Mouse (Mus musculus): ENCODE measurements around the gene Tbc1d2b. TPM values are rescaled to one million over a fixed set of nuclear protein-coding genes. Genes with fewer than 3 reads are reported as not detected.

Gene Tbc1d2b
- total and polyA plus RNA-seq, 2 experiments: 14.1 to 16.9 TPM

GRCm38 (mm10) chr9:90208655-90209054 is 61.9 kb downstream of the Tbc1d2b start:
- no peak for TF ChIP-seq POLR2A (IDR thresholded peaks at IDR 0.05; ENCODE audit: extremely low read depth, insufficient read depth, low read length)
- TF ChIP-seq CTCF (IDR thresholded peaks at IDR 0.05; ENCODE audit: low read depth, low read length): no peak
- no peak overlapping the region for H3K27ac ChIP-seq (replicated peaks; ENCODE audit: insufficient read depth, low read depth, low read length)
- H3K27me3 ChIP-seq (ENCODE audit: control insufficient read depth, insufficient read depth, low read length): no peaks in the 10 kb centered on the region
- H3K79me2 ChIP-seq (ENCODE audit: control insufficient read depth, insufficient read depth, low read length): no peaks in the 10 kb centered on the region
- DNase-seq (ENCODE audit: extremely low read depth, low read depth, low spot score): no peak
- peaks cover 55% of the 10 kb centered on the region for H3K36me3 ChIP-seq (ENCODE audit: control insufficient read depth, insufficient read depth, low read length)
- H3K4me1 ChIP-seq (ENCODE audit: control insufficient read depth, insufficient read depth, low read length): no peaks in the 10 kb centered on the region
- 74% methylated on average over 6 of the region's 6 CpGs for WGBS
- H3K9ac ChIP-seq (ENCODE audit: low read depth, low read length): no peak overlapping the region
- H3K4me3 ChIP-seq (ENCODE audit: insufficient read depth, low read depth, low read length): no peak overlapping the region

DNA sequence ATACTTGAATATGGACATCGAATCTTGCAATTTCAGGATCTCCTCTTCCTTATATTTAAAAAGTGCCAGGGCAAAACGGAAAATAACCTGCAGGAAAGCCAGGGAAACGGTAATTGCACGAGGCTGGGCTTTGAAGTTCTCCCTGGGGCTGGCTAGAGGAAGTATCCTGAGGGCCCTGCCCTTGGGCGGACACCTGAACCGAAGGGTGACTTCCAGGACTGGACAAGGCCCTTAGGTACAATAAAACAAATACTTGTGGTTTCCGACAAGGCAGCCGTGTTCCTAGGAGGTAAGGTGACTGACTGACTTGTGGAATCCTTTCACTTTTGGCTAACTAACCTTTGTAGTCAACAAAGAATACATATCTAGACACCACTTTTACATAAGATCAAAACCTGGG is 62.8 kb downstream of the Tbc1d2b start:
- no peak for DNase-seq (ENCODE audit: extremely low read depth, low read depth, low spot score)
- no peak overlapping the region for H3K9ac ChIP-seq (ENCODE audit: low read depth, low read length)
- no peak overlapping the region for H3K4me3 ChIP-seq (ENCODE audit: insufficient read depth, low read depth, low read length)
- TF ChIP-seq POLR2A (IDR thresholded peaks at IDR 0.05; ENCODE audit: extremely low read depth, insufficient read depth, low read length) (no peak), CTCF (IDR thresholded peaks at IDR 0.05; ENCODE audit: low read depth, low read length) (no peak)
- peaks cover 54% of the 10 kb centered on the region for H3K36me3 ChIP-seq (ENCODE audit: control insufficient read depth, insufficient read depth, low read length)
- no peaks in the 10 kb centered on the region for H3K27me3 ChIP-seq (ENCODE audit: control insufficient read depth, insufficient read depth, low read length)
- H3K27ac ChIP-seq (replicated peaks; ENCODE audit: insufficient read depth, low read depth, low read length): no peak overlapping the region
- no peaks in the 10 kb centered on the region for H3K4me1 ChIP-seq (ENCODE audit: control insufficient read depth, insufficient read depth, low read length)
- H3K79me2 ChIP-seq (ENCODE audit: control insufficient read depth, insufficient read depth, low read length): no peaks in the 10 kb centered on the region
- WGBS: 86% methylated on average over 8 of the region's 8 CpGs

DNA sequence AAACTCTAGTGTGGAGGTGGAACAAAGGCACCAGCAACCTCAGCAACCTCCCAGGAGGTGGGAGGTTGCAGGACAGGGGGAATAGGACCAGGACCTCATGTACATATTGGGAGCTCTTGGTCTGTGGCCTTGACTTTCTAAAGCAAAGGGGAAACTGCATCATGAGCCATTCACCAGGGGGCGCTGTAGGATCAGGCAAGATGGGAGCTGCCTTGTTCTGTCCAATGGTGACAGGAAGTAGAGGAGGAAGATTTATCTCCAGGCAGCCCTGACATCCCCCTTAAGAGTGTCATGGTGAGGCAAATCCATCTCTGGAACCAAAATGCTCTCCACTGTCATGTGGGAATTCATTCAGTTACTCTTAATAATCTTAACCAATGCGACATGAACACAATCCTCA is 64.1 kb downstream of the Tbc1d2b start:
- H3K27ac ChIP-seq (replicated peaks; ENCODE audit: insufficient read depth, low read depth, low read length): no peak overlapping the region
- H3K27me3 ChIP-seq (ENCODE audit: control insufficient read depth, insufficient read depth, low read length): no peaks in the 10 kb centered on the region
- no peak for TF ChIP-seq POLR2A (IDR thresholded peaks at IDR 0.05; ENCODE audit: extremely low read depth, insufficient read depth, low read length)
- TF ChIP-seq CTCF (IDR thresholded peaks at IDR 0.05; ENCODE audit: low read depth, low read length): peak; percentile 74
- H3K4me1 ChIP-seq (ENCODE audit: control insufficient read depth, insufficient read depth, low read length): no peaks in the 10 kb centered on the region
- no peak overlapping the region for H3K4me3 ChIP-seq (ENCODE audit: insufficient read depth, low read depth, low read length)
- H3K79me2 ChIP-seq (ENCODE audit: control insufficient read depth, insufficient read depth, low read length): no peaks in the 10 kb centered on the region
- WGBS: 18% methylated on average over 2 of the region's 2 CpGs
- no peak overlapping the region for H3K9ac ChIP-seq (ENCODE audit: low read depth, low read length)
- peak; percentile 61 for DNase-seq (ENCODE audit: extremely low read depth, low read depth, low spot score)
- H3K36me3 ChIP-seq (ENCODE audit: control insufficient read depth, insufficient read depth, low read length): peaks cover 49% of the 10 kb centered on the region

- Histone ChIP-seq H3K79me2 (ENCODE audit: control insufficient read depth, insufficient read depth, low read length) (no peaks in the 10 kb centered on the region), H3K4me1 (ENCODE audit: control insufficient read depth, insufficient read depth, low read length) (no peaks in the 10 kb centered on the region), H3K9ac (ENCODE audit: low read depth, low read length) (no peak overlapping the region), H3K36me3 (ENCODE audit: control insufficient read depth, insufficient read depth, low read length) (peaks cover 42% of the 10 kb centered on the region), H3K27ac (replicated peaks; ENCODE audit: insufficient read depth, low read depth, low read length) (no peak overlapping the region), H3K4me3 (ENCODE audit: insufficient read depth, low read depth, low read length) (no peak overlapping the region), H3K27me3 (ENCODE audit: control insufficient read depth, insufficient read depth, low read length) (no peaks in the 10 kb centered on the region)
- WGBS: 84% methylated on average over 8 of the region's 8 CpGs
- no peak for TF ChIP-seq POLR2A (IDR thresholded peaks at IDR 0.05; ENCODE audit: extremely low read depth, insufficient read depth, low read length)
- TF ChIP-seq CTCF (IDR thresholded peaks at IDR 0.05; ENCODE audit: low read depth, low read length): peak; percentile 32; the same call in 1 of the 2 replicates
- DNase-seq (ENCODE audit: extremely low read depth, low read depth, low spot score): no peak
Observed at GRCm38 (mm10) chr9:90204396-90204915, 66.1 kb downstream of the Tbc1d2b start.

GRCm38 (mm10) chr9:90203233-90203632 is 67.4 kb downstream of the Tbc1d2b start:
- H3K36me3 ChIP-seq (ENCODE audit: control insufficient read depth, insufficient read depth, low read length): peaks cover 36% of the 10 kb centered on the region
- TF ChIP-seq CTCF (IDR thresholded peaks at IDR 0.05; ENCODE audit: low read depth, low read length): no peak
- TF ChIP-seq POLR2A (IDR thresholded peaks at IDR 0.05; ENCODE audit: extremely low read depth, insufficient read depth, low read length): no peak
- WGBS: 94% methylated on average over 5 of the region's 5 CpGs

DNA sequence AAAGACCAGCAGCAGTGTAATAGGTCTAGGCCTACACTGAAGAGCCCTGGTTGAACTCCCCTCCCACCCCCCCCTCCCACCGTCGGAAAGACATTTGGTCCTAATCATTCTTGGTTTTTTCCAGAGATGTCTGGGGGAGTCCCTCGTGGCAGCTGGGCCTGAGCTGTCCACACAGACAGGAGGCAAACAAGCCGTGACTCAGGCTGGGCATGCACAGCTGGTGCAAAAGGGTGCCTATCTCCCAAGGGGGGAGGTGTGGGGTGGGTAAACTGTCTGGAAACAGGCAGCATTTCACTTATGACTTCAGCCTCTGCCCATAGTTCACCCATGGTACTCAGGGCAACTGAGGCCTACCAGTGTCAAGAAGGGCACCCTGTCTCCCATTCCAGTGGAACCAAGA is 69.1 kb downstream of the Tbc1d2b start:
- no peak overlapping the region for H3K9ac ChIP-seq (ENCODE audit: low read depth, low read length)
- no peak overlapping the region for H3K27ac ChIP-seq (replicated peaks; ENCODE audit: insufficient read depth, low read depth, low read length)
- peaks cover 24% of the 10 kb centered on the region for H3K36me3 ChIP-seq (ENCODE audit: control insufficient read depth, insufficient read depth, low read length)
- H3K27me3 ChIP-seq (ENCODE audit: control insufficient read depth, insufficient read depth, low read length): no peaks in the 10 kb centered on the region
- H3K4me1 ChIP-seq (ENCODE audit: control insufficient read depth, insufficient read depth, low read length): peaks cover 7% of the 10 kb centered on the region
- H3K4me3 ChIP-seq (ENCODE audit: insufficient read depth, low read depth, low read length): no peak overlapping the region
- no peak for DNase-seq (ENCODE audit: extremely low read depth, low read depth, low spot score)
- H3K79me2 ChIP-seq (ENCODE audit: control insufficient read depth, insufficient read depth, low read length): no peaks in the 10 kb centered on the region
- no peak for TF ChIP-seq POLR2A (IDR thresholded peaks at IDR 0.05; ENCODE audit: extremely low read depth, insufficient read depth, low read length)
- no peak for TF ChIP-seq CTCF (IDR thresholded peaks at IDR 0.05; ENCODE audit: low read depth, low read length)
- WGBS: 86% methylated on average over 4 of the region's 4 CpGs

More at GRCm38 (mm10) chr9:90203233-90203632, 67.4 kb downstream of the Tbc1d2b start:
- no peak overlapping the region for H3K27ac ChIP-seq (replicated peaks; ENCODE audit: insufficient read depth, low read depth, low read length)
- peaks cover 4% of the 10 kb centered on the region for H3K4me1 ChIP-seq (ENCODE audit: control insufficient read depth, insufficient read depth, low read length)
- no peak overlapping the region for H3K9ac ChIP-seq (ENCODE audit: low read depth, low read length)
- H3K79me2 ChIP-seq (ENCODE audit: control insufficient read depth, insufficient read depth, low read length): no peaks in the 10 kb centered on the region
- no peak overlapping the region for H3K4me3 ChIP-seq (ENCODE audit: insufficient read depth, low read depth, low read length)
- H3K27me3 ChIP-seq (ENCODE audit: control insufficient read depth, insufficient read depth, low read length): no peaks in the 10 kb centered on the region
- DNase-seq (ENCODE audit: extremely low read depth, low read depth, low spot score): no peak

Data from liver, adult 2 months (tissue).